Mouse (Mus musculus): ENCODE measurements around the gene Pigc. TPM values are rescaled to one million over a fixed set of nuclear protein-coding genes. Genes with fewer than 3 reads are reported as not detected.
A peak's percentile ranks its signal among the peaks of the same experiment; 100 is the strongest.

Pigc gene
- total and polyA plus RNA-seq, 3 experiments: 11.7 to 17.4 (median 12.4) TPM

DNA sequence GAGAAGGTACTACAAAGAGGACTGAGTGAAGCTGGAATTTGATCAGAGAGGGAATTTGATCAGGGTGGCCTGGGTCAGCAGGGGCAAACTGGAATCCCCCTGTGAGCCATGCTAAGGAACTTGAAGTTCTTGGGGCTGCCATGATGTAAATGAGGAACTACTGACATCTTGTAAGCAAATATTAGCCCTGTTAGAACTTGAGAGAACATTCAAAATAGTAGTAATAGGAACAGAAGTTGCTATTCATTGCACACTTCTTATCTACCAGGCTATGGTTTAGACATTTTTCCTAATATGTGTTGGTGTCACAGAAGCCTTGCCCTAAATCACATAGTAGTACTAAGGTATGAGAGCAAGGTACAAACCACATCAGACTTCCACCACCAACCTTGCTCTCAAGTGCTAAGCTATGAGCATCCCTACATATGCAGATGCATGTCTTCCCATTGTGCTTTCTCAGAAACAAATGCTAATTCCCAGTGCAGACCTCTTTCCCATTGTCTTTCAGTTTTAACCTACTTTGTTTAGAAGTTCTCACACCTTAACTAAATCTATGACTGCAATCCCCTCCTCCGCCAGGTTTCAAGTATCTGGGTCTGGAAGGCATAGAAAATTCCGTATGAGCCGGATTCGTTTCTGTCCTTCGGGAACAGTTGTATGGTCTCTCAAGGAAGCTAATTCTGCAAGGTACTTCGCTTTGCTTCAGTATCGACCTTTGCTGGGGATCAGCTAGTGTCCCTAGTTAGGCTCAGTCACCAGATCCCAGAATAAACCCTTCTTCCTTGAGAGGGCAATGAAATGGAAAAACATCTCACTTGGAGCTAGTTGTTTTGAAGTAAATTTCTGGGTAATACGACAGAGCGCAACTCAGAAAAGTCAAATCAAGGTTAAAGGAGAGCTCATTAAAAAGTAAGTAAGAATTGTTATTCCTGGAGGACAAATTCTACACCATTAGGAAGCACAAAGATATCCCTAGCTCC, 48.2 kb upstream of the Pigc start (continued):
- TF ChIP-seq SMC3 (IDR thresholded peaks at IDR 0.05; ENCODE audit: low read depth, low read length) (no peak; the same call in 1 of the 2 replicates), JUN (IDR thresholded peaks at IDR 0.05; ENCODE audit: insufficient read depth, low read depth, low read length) (no peak), MAZ (IDR thresholded peaks at IDR 0.05; ENCODE audit: low read depth, low read length) (no peak), RCOR1 (conservative IDR thresholded peaks at IDR 0.05; ENCODE audit: low read depth, low read length) (no peak), HCFC1 (IDR thresholded peaks at IDR 0.05; ENCODE audit: low read depth, low read length) (peak; percentile 32), RAD21 (IDR thresholded peaks at IDR 0.05; ENCODE audit: low read depth, low read length) (no peak), MAX (IDR thresholded peaks at IDR 0.05; ENCODE audit: low read length) (peak; percentile 24; the same call in 1 of the 2 replicates), KAT2A (IDR thresholded peaks at IDR 0.05; ENCODE audit: insufficient replicate concordance, low read length) (no peak)

DNA sequence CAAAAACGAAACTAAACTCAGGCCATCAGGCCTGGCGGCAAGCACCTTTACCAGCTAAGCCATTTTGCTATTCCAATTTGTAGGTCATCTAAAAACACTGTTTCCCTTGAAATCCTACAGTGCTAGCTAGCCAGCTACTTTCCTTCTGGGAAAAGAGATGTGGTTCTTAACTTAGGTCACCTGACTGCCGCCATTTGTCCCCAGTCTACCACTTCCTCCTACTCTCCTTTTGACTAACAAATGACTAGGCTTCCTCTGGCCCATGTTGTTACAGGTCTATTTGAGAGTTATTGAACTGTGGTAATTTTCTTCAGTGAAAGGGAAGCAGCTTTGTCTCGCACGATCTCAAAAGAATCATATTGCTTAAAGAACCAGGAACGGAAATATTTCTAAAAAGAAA, 47.1 kb upstream of the Pigc start:
- peak overlapping the region; percentile 5 to 33 (median 29) for H3K4me3 ChIP-seq (replicated peaks in 1 of 3; ENCODE audit: low read depth in 2 of 3, low read length in 2 of 3, poor library complexity in 1 of 3)
- peak overlapping the region; percentile 74 for H3K4me2 ChIP-seq (ENCODE audit: insufficient read depth, low read depth, poor library complexity, severe bottlenecking)
- H3K9me3 ChIP-seq (replicated peaks; ENCODE audit: low read length): no peaks in the 10 kb centered on the region
- H3K4me1 ChIP-seq (ENCODE audit: control insufficient read depth in 1 of 2, insufficient read depth in 2 of 2): peaks cover 36 to 69% of the 10 kb centered on the region in 2 experiments
- peak; percentile 87 for DNase-seq (ENCODE audit: extremely low read depth)
- H3K27me3 ChIP-seq (replicated peaks): no peaks in the 10 kb centered on the region
- H3K79me2 ChIP-seq (replicated peaks; ENCODE audit: control insufficient read depth, extremely low read depth, insufficient read depth, poor library complexity, severe bottlenecking): no peaks in the 10 kb centered on the region
- in situ Hi-C loops (cut with MboI; ENCODE audit: low pct_ligation_motif_present, low pct_unique_long_range_greater_than_20kb, low sequenced_read_pairs): no loop called here
- H3K36me3 ChIP-seq (replicated peaks in 1 of 2; ENCODE audit: control insufficient read depth in 1 of 2, insufficient read depth in 1 of 2, low read length in 1 of 2): no peaks in the 10 kb centered on the region
- dilution Hi-C loops (cut with MboI; ENCODE audit: extremely low pct_ligation_motif_present, extremely low pct_unique_long_range_greater_than_20kb, low sequenced_read_pairs): no loop called here
- H3K9ac ChIP-seq (ENCODE audit: insufficient read depth, low read depth): peak overlapping the region; percentile 70; the same call in 1 of the 2 replicates
- peak overlapping the region; percentile 90 for H3K27ac ChIP-seq (ENCODE audit: insufficient read depth, low read depth)
- TF ChIP-seq GABPA (IDR thresholded peaks at IDR 0.05; ENCODE audit: insufficient replicate concordance, low read depth, low read length) (no peak), TCF12 (IDR thresholded peaks at IDR 0.05; ENCODE audit: low read depth, low read length) (peak; percentile 63; the same call in 1 of the 2 replicates), MYC (IDR thresholded peaks at IDR 0.05; ENCODE audit: low read depth, low read length) (peak; percentile 32; the same call in 1 of the 2 replicates), POLR2A (IDR thresholded peaks at IDR 0.05; ENCODE audit: low read depth, low read length) (no peak; the same call in 1 of the 2 replicates), JUND (conservative IDR thresholded peaks at IDR 0.05; ENCODE audit: low read depth, low read length) (peak; percentile 59; the same call in 1 of the 2 replicates), MAX (IDR thresholded peaks at IDR 0.05; ENCODE audit: low read length) (peak; percentile 77), ZC3H11A (IDR thresholded peaks at IDR 0.05; ENCODE audit: low read depth, low read length) (no peak), IRF4 (IDR thresholded peaks at IDR 0.05; ENCODE audit: low read depth, low read length) (peak; percentile 90), USF2 (conservative IDR thresholded peaks at IDR 0.05; ENCODE audit: low read depth, low read length) (peak; percentile 79), BHLHE40 (IDR thresholded peaks at IDR 0.05; ENCODE audit: low read depth, low read length) (peak; percentile 96), USF1 (IDR thresholded peaks at IDR 0.05; ENCODE audit: low read depth, low read length) (peak; percentile 78), ELF1 (IDR thresholded peaks at IDR 0.05; ENCODE audit: low read depth, low read length) (peak; percentile 66; the same call in 1 of the 2 replicates), RCOR1 (conservative IDR thresholded peaks at IDR 0.05; ENCODE audit: low read depth, low read length) (no peak; the same call in 1 of the 2 replicates), PAX5 (IDR thresholded peaks at IDR 0.05; ENCODE audit: low read length) (no peak), MEF2A (IDR thresholded peaks at IDR 0.05; ENCODE audit: borderline replicate concordance, low read depth, low read length) (peak; percentile 60; the same call in 1 of the 2 replicates), TBP (conservative IDR thresholded peaks at IDR 0.05; ENCODE audit: low read depth, low read length) (peak; percentile 89), UBTF (IDR thresholded peaks at IDR 0.05; ENCODE audit: low read depth, low read length) (no peak), ZKSCAN1 (IDR thresholded peaks at IDR 0.05; ENCODE audit: borderline replicate concordance, low read depth, low read length) (no peak), CTCF (conservative IDR thresholded peaks at IDR 0.05 in 1 of 2, IDR thresholded peaks at IDR 0.05 in 1 of 2; ENCODE audit: low read depth in 2 of 2, low read length in 2 of 2) (no peak), EP300 (IDR thresholded peaks at IDR 0.05; ENCODE audit: low read length) (peak; percentile 90), POLR2AphosphoS2 (IDR thresholded peaks at IDR 0.05; ENCODE audit: low read depth, low read length) (no peak), JUN (IDR thresholded peaks at IDR 0.05; ENCODE audit: insufficient read depth, low read depth, low read length) (peak; percentile 45), NELFE (IDR thresholded peaks at IDR 0.05; ENCODE audit: low read depth, low read length) (no peak), MXI1 (IDR thresholded peaks at IDR 0.05; ENCODE audit: low read depth, low read length) (0 out of 2 replicates have a peak, but pooled peaks have one; percentile 0), NRF1 (IDR thresholded peaks at IDR 0.05; ENCODE audit: low read depth, low read length) (no peak), MAZ (IDR thresholded peaks at IDR 0.05; ENCODE audit: low read depth, low read length) (no peak), SIN3A (IDR thresholded peaks at IDR 0.05; ENCODE audit: low read length) (peak; percentile 32; the same call in 1 of the 2 replicates), HCFC1 (IDR thresholded peaks at IDR 0.05; ENCODE audit: low read depth, low read length) (no peak; the same call in none of the 2 replicates), ZNF384 (IDR thresholded peaks at IDR 0.05; ENCODE audit: low read depth, low read length) (no peak), CHD2 (IDR thresholded peaks at IDR 0.05; ENCODE audit: low read length) (no peak), KAT2A (IDR thresholded peaks at IDR 0.05; ENCODE audit: insufficient replicate concordance, low read length) (no peak), SMC3 (IDR thresholded peaks at IDR 0.05; ENCODE audit: low read depth, low read length) (no peak; the same call in 1 of the 2 replicates)
